8 mouse cellular contexts compared by ENCODE assay signal in the genomic region with DNA sequence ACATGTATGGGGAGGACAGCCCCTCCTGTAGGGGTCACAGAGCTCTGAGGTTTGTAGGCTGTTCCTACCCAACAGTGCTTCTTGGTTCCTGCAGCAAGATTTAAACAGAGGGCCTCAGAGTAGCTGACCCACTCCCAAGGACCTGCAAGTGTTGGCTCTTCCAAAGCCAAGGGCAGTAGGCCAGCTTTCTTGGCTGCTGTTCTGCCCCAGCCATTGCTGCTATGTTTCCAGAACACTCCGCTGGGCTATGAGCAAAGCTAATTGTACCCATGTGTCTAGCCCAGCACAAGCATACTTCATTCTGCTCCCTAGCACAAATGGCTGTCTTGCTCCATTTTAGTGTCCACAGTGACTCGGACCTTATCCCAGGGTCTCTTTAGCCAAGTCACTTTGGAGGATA. TPM values are rescaled to one million over a fixed set of nuclear protein-coding genes. Genes with fewer than 3 reads are reported as not detected.
DNase-seq lines count a peak whose midpoint lies in the region; ATAC-seq and TF ChIP-seq lines count a peak whose summit lies in the region.

No protein-coding gene starts in this region.

- H3K4me2 ChIP-seq in kidney, embryonic 15.5 days, result no peak overlapping the region

- no peaks in the 10 kb centered on the region for H3K4me1 ChIP-seq in kidney, adult 2 months (ENCODE audit: control insufficient read depth, insufficient read depth, low read length)
- no peaks in the 10 kb centered on the region for H3K4me1 ChIP-seq in kidney, embryonic 15.5 days
- no peaks in the 10 kb centered on the region for H3K4me1 ChIP-seq in midbrain, embryonic 10.5 days

- peak; percentile 46 for DNase-seq in kidney, adult 2 months
- peak; percentile 81 to 89 for DNase-seq in cerebellum, postnatal 10 days
- DNase-seq in kidney, postnatal 36 days, result peak; percentile 19 to 32
- peak; percentile 33 for DNase-seq in lung, postnatal 25 days (ENCODE audit: low spot score)
- DNase-seq in retina, postnatal 1 day, result no peak
- DNase-seq in midbrain, embryonic 10.5 days (ENCODE audit: low spot score), result no peak

- 85% methylated on average over 2 of the region's 2 CpGs for WGBS in kidney, adult 2 months
- WGBS in kidney, embryonic 15.5 days, result 86% methylated on average over 2 of the region's 2 CpGs
- WGBS in midbrain, embryonic 10.5 days, result 91% methylated on average over 2 of the region's 2 CpGs

- TF ChIP-seq CTCF in kidney, adult 2 months (conservative IDR thresholded peaks at IDR 0.05; ENCODE audit: insufficient read depth, insufficient read length, low read depth, low read length), result no peak

- H3K27me3 ChIP-seq in kidney, adult 2 months (replicated peaks; ENCODE audit: control insufficient read depth, insufficient read depth, low read length), result no peaks in the 10 kb centered on the region
- H3K27me3 ChIP-seq in kidney, embryonic 15.5 days, result no peaks in the 10 kb centered on the region
- H3K27me3 ChIP-seq in midbrain, embryonic 10.5 days (ENCODE audit: low read depth, poor library complexity, severe bottlenecking), result no peaks in the 10 kb centered on the region

- no peak overlapping the region for H3K4me3 ChIP-seq in kidney, adult 2 months (ENCODE audit: insufficient read depth, low read depth, low read length)
- no peak overlapping the region for H3K4me3 ChIP-seq in kidney, embryonic 15.5 days (replicated peaks)
- no peak overlapping the region for H3K4me3 ChIP-seq in midbrain, embryonic 10.5 days

- H3K9me3 ChIP-seq in kidney, embryonic 15.5 days (replicated peaks), result no peaks in the 10 kb centered on the region
- H3K9me3 ChIP-seq in midbrain, embryonic 10.5 days (replicated peaks), result no peaks in the 10 kb centered on the region

- H3K27ac ChIP-seq in kidney, adult 2 months (ENCODE audit: insufficient read depth, low read depth, low read length), result no peak overlapping the region
- H3K27ac ChIP-seq in kidney, embryonic 15.5 days, result no peak overlapping the region
- H3K27ac ChIP-seq in midbrain, embryonic 10.5 days (replicated peaks), result no peak overlapping the region

- H3K9ac ChIP-seq in kidney, embryonic 15.5 days, result no peak overlapping the region

- no peak for ATAC-seq in kidney, embryonic 15.5 days (replicated peaks; ENCODE audit: low FRiP score)
- ATAC-seq in megakaryocyte progenitor cell, adult 5-6 weeks (replicated peaks; ENCODE audit: poor library complexity), result no peak

- no peaks in the 10 kb centered on the region for H3K36me3 ChIP-seq in kidney, adult 2 months (ENCODE audit: control insufficient read depth, insufficient read depth, low read length)
- H3K36me3 ChIP-seq in kidney, embryonic 15.5 days, result no peaks in the 10 kb centered on the region
- H3K36me3 ChIP-seq in midbrain, embryonic 10.5 days, result no peaks in the 10 kb centered on the region

- TF ChIP-seq POLR2A in kidney, adult 2 months (IDR thresholded peaks at IDR 0.05; ENCODE audit: low read depth, low read length), result no peak

RNA-seq across cellular contexts. Expression of gene Vstm4, which starts 40.3 kb away (rescaled TPM):
- 8.0 and 8.3 TPM in 2 replicates for polyA plus RNA-seq in kidney, adult 2 months (2012; rRNA removed)
- 35.8 and 39.7 TPM in 2 replicates for polyA plus RNA-seq in kidney, embryonic 15.5 days (2015; fragmentation: Nextera tagmentation; extraction: Ambion mirVana)
- not detected in 2 replicates for total RNA-seq in megakaryocyte progenitor cell, adult 5-6 weeks (2015)
- total RNA-seq in megakaryocyte progenitor cell, adult 5-6 weeks (2017), result 0.03 TPM in 1 of 2 replicates, not detected in the other
- 2.7 and 3.6 TPM in 2 replicates for polyA plus RNA-seq in midbrain, embryonic 10.5 days (2016; fragmentation: Nextera tagmentation; extraction: Ambion mirVana)

Comparison
In these comparisons a context has a peak if more than half of its experiments do, and no peak if none do; other contexts are left out.
1. DNase-seq: peak in kidney, adult 2 months (single experiment), cerebellum, postnatal 10 days (2 of 2), kidney, postnatal 36 days (2 of 2) and lung, postnatal 25 days (single experiment); none in retina, postnatal 1 day (single experiment) and midbrain, embryonic 10.5 days (single experiment).